Mouse (Mus musculus) liver, adult 2 months (tissue): ENCODE results near the gene Shkbp1.

Source experiments
- CTCF ChIP-seq: fragments of 200-500 bp; IDR thresholded peaks from 2 replicates; pipeline ENCODE4 v1.5.1; 2011; ENCODE audit warnings: low read depth, low read length, control low read depth
- POLR2A ChIP-seq: fragments of 200-500 bp; IDR thresholded peaks from 2 replicates; pipeline ENCODE4 v1.6.1; 2011; ENCODE audit warnings: low read length, control low read depth; ENCODE audit not compliant: insufficient read depth; ENCODE audit errors: extremely low read depth

- TF ChIP-seq POLR2A (no peak), CTCF (no peak)
Measured at GRCm38 (mm10) chr7:27319411-27319810, 36.4 kb downstream of the Shkbp1 start.
